Mouse (Mus musculus) megakaryocyte, embryonic 14.5 days (primary cell): ENCODE results near the gene Neurog3. TPM values are rescaled to one million over a fixed set of nuclear protein-coding genes. Genes with fewer than 3 reads are reported as not detected.

Source experiments
- H3K27me3 ChIP-seq: replicated peaks from 2 replicates; pipeline ENCODE3; 2012; ENCODE audit warnings: inconsistent platforms
- H3K36me3 ChIP-seq: replicated peaks from 2 replicates; pipeline ENCODE3; 2012; ENCODE audit warnings: low read length, inconsistent platforms, mixed read lengths
- H3K4me1 ChIP-seq: 2 replicates; pipeline ENCODE4 v1.6.1; 2012; ENCODE audit warnings: inconsistent platforms
- H3K4me3 ChIP-seq: replicated peaks from 2 replicates; pipeline ENCODE3; 2012; ENCODE audit warnings: moderate library complexity, mild to moderate bottlenecking, inconsistent platforms
- H3K9me3 ChIP-seq: 2 replicates; pipeline ENCODE4 v1.6.1; 2012; ENCODE audit warnings: inconsistent platforms
- FLI1 ChIP-seq: IDR thresholded peaks from 2 replicates; pipeline ENCODE4 v1.6.1; 2012; ENCODE audit warnings: low read length, inconsistent platforms, mixed read lengths
- GATA1 ChIP-seq: IDR thresholded peaks from 3 replicates; pipeline ENCODE4 v1.6.1; 2012; ENCODE audit warnings: mixed read lengths, low read length, inconsistent platforms, borderline replicate concordance
- polyA plus RNA-seq: library from polyadenylated mRNA; stranded (reverse); fragments of >175 nt; gene quantifications from 2 replicates; pipeline ENCODE4 v1.2.3, GENCODE M21; 2012; ENCODE audit warnings: low replicate concordance; ENCODE audit not compliant: insufficient read depth

Gene Neurog3
- polyA plus RNA-seq, 1 experiment: not detected

- Histone ChIP-seq H3K9me3 (no peaks in the 10 kb centered on the region), H3K36me3 (no peaks in the 10 kb centered on the region), H3K27me3 (peaks cover 73% of the 10 kb centered on the region), H3K4me1 (no peaks in the 10 kb centered on the region), H3K4me3 (no peak overlapping the region)
- TF ChIP-seq FLI1 (no peak), GATA1 (no peak)
Measured at GRCm38 (mm10) chr10:62135696-62136470, 3.0 kb downstream of the Neurog3 start.

DNA sequence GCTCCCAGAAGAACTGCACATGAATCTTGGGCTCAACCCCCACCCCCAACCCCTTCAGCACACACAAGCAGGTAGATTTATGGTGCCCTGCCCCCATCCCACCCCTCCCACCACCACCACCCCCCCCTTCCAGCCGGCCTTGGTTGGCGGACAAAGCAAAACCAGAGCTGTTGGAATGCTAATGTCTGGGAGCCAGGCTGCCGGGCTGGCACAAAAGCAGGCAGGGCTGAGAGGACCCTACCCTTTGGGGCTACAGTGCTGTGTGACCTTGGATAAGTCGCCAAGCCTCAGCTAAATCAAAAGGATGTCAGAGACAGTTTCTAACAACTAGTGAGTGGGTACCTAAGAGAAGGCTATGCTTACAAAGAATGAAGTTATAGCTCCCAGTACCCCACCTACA lies 4.3 kb downstream of the Neurog3 start:
- Histone ChIP-seq H3K4me1 (no peaks in the 10 kb centered on the region), H3K36me3 (no peaks in the 10 kb centered on the region), H3K4me3 (no peak overlapping the region), H3K27me3 (peaks cover 63% of the 10 kb centered on the region), H3K9me3 (no peaks in the 10 kb centered on the region)
- TF ChIP-seq FLI1: no peak
- TF ChIP-seq GATA1: no peak

DNA sequence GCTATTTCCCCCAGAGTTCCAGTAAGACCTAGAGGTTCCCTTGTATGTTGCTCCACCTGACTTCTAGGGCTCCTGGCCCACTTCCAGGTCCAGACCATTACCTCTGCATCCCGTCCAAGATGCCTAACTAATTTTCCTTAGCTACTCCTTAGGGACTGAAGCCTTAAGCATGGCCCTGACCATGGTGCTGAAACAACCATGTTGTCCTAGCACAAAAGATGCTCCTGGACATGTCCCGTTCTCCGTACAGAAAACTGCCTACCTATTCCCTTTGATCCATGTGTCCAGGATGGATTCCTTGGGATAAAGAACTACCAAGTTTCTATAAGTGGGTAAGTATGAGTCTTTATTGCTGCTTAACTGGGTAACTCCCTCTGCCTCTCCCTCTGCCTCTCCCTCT lies 5.2 kb downstream of the Neurog3 start:
- Histone ChIP-seq H3K36me3 (no peaks in the 10 kb centered on the region), H3K4me3 (no peak overlapping the region), H3K27me3 (peaks cover 54% of the 10 kb centered on the region), H3K4me1 (no peaks in the 10 kb centered on the region), H3K9me3 (no peaks in the 10 kb centered on the region)
- TF ChIP-seq GATA1 (no peak), FLI1 (no peak)

GRCm38 (mm10) chr10:62143820-62144219 lies 10.9 kb downstream of the Neurog3 start, which contains the start of gene Fam241b:
Fam241b (minus strand) TSS chr10:62143920.
- Histone ChIP-seq H3K9me3 (no peaks in the 10 kb centered on the region), H3K36me3 (no peaks in the 10 kb centered on the region), H3K4me1 (no peaks in the 10 kb centered on the region), H3K4me3 (no peak within 1 kb of the TSS), H3K27me3 (peaks cover 22% of the 10 kb centered on the region)
- TF ChIP-seq GATA1 (no peak), FLI1 (no peak)

GRCm38 (mm10) chr10:62145957-62146356 lies 13.1 kb downstream of the Neurog3 start:
- H3K4me1 ChIP-seq: no peaks in the 10 kb centered on the region
- H3K27me3 ChIP-seq: peaks cover 27% of the 10 kb centered on the region
- H3K4me3 ChIP-seq: no peak overlapping the region
- H3K36me3 ChIP-seq: no peaks in the 10 kb centered on the region
- H3K9me3 ChIP-seq: no peaks in the 10 kb centered on the region
- no peak for TF ChIP-seq GATA1
- TF ChIP-seq FLI1: no peak

DNA sequence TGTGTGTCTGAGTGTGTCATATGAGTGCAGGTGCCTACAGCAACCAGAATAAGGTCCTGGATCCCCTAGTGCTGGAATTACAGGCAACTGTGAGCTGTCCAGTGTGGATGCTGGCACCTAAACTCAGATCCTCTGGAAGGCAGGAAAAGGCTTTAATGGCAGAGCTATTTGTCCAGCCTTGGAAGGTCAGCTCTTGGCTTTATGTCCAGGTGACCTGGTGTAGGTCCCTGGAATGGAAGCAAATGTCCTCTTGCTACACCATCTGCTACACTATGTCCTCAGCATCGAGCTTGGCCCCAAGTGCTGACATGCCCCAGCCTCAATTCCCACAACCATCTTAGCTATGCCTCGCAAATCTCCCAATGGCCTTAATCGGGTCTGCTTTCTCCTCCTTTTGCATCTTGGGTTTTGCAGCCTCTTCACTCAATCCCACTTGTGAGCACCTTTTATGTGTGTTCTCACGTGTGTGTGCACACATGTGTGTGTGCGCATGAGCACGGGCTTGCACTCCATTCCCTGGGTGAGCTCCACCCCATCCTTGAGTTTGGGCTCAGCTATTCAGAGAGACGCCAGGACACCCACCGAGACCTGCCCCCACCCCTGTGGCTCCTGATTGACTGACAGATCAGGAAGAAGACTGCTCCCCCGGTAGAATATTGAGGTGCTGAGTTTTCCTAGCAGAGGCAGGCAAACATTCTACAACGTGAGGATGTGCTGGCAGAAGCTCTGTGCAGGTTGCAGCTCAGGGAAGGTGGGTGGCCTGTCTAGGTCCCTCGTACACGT lies 14.8 kb downstream of the Neurog3 start:
- peaks cover 25% of the 10 kb centered on the region for H3K27me3 ChIP-seq

GRCm38 (mm10) chr10:62149929-62150328 lies 17.0 kb downstream of the Neurog3 start:
- no peaks in the 10 kb centered on the region for H3K4me1 ChIP-seq
- no peak overlapping the region for H3K4me3 ChIP-seq
- no peaks in the 10 kb centered on the region for H3K36me3 ChIP-seq
- H3K27me3 ChIP-seq: peaks cover 18% of the 10 kb centered on the region
- peaks cover 4% of the 10 kb centered on the region; the same call in 1 of the 2 replicates for H3K9me3 ChIP-seq
- no peak for TF ChIP-seq FLI1
- no peak for TF ChIP-seq GATA1

More for the DNA sequence above, 14.8 kb downstream of the Neurog3 start:
- H3K36me3 ChIP-seq: no peaks in the 10 kb centered on the region
- H3K4me1 ChIP-seq: no peaks in the 10 kb centered on the region
- TF ChIP-seq GATA1 (no peak), FLI1 (no peak)
- no peak overlapping the region for H3K4me3 ChIP-seq
- no peaks in the 10 kb centered on the region for H3K9me3 ChIP-seq

- Histone ChIP-seq H3K9me3 (peaks cover 13% of the 10 kb centered on the region), H3K36me3 (no peaks in the 10 kb centered on the region), H3K4me3 (no peak overlapping the region), H3K4me1 (no peaks in the 10 kb centered on the region), H3K27me3 (peaks cover 14% of the 10 kb centered on the region)
- TF ChIP-seq GATA1 (no peak), FLI1 (no peak)
Measured at GRCm38 (mm10) chr10:62162410-62162809, 29.5 kb downstream of the Neurog3 start.

GRCm38 (mm10) chr10:62172841-62173553 lies 40.1 kb downstream of the Neurog3 start:
- TF ChIP-seq FLI1 (no peak), GATA1 (no peak)
- H3K4me3 ChIP-seq: no peak overlapping the region

More at GRCm38 (mm10) chr10:62172841-62173553, 40.1 kb downstream of the Neurog3 start:
- Histone ChIP-seq H3K36me3 (no peaks in the 10 kb centered on the region), H3K4me1 (no peaks in the 10 kb centered on the region), H3K9me3 (peaks cover 11% of the 10 kb centered on the region), H3K27me3 (peaks cover 16% of the 10 kb centered on the region)
